In the genomic region with DNA sequence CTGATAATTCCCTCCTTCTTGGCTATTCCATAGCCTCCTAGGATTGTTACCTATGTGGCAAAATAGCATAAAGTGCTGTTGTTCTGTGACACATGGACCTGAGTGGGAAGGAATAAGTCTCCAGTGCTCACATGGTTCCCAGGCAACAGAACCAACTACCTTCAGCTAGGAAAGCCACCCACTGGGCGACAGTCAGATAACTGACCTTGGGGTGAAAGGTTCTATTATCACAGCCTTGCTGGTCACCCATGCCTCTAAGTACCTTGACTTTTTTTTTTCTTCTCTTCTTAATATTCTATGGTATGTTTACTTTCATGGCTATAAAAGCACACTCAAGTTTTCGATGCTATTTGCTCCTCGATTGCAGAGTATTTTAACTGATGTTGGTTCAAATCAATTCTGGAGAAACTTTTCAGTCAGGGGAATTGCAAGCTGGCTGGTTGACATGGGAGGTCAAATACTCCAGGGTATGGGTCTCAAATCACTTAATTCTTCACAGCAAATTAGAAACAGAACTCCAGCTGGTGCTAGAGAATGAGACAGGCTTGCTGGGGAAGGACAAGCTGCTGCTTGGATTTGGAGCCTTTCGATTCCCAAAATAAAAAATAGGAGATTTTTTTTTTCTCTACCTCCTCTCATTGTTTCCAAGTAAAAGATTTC, we compare ENCODE assay signal across 23 mouse cellular contexts. TPM values are rescaled to one million over a fixed set of nuclear protein-coding genes. Genes with fewer than 3 reads are reported as not detected.
A peak's percentile ranks its signal among the peaks of the same experiment; 100 is the strongest.
DNase-seq lines count a peak whose midpoint lies in the region; ATAC-seq and TF ChIP-seq lines count a peak whose summit lies in the region.
"Had no signal": no experiment of that assay in that cellular context is flagged by ENCODE, and none has a peak within 500 bp of the region (broad histone marks: within the 10 kb centered on the region; RNA-seq: fewer than 3 reads in every experiment).

No protein-coding gene starts in this region.

- H3K9ac ChIP-seq in forebrain, embryonic 14.5 days (ENCODE audit: low read length) = no peak overlapping the region
- H3K9ac ChIP-seq in forebrain, embryonic 16.5 days (replicated peaks; ENCODE audit: low read depth, low read length) = no peak overlapping the region
- no peak overlapping the region for H3K9ac ChIP-seq in embryonic facial prominence, embryonic 11.5 days (replicated peaks; ENCODE audit: low read length)
- H3K9ac ChIP-seq in limb, embryonic 12.5 days (replicated peaks) = no peak overlapping the region
- H3K9ac ChIP-seq: forebrain, postnatal 0 days; hindbrain, embryonic 15.5 days; liver, embryonic 13.5 days; lung, embryonic 15.5 days had no signal

- no peak for TF ChIP-seq POLR2A in lung, adult 2 months (IDR thresholded peaks at IDR 0.05; ENCODE audit: borderline replicate concordance, extremely low read depth, low read depth, low read length)

- H3K9me3 ChIP-seq in forebrain, embryonic 14.5 days (replicated peaks; ENCODE audit: control insufficient read depth, low read length) = no peaks in the 10 kb centered on the region
- H3K9me3 ChIP-seq in forebrain, embryonic 16.5 days (ENCODE audit: control insufficient read depth, low read length) = no peaks in the 10 kb centered on the region
- no peaks in the 10 kb centered on the region for H3K9me3 ChIP-seq in embryonic facial prominence, embryonic 11.5 days (replicated peaks; ENCODE audit: control insufficient read depth, low read length)
- no peaks in the 10 kb centered on the region for H3K9me3 ChIP-seq in limb, embryonic 12.5 days
- H3K9me3 ChIP-seq: hindbrain, embryonic 15.5 days; liver, embryonic 13.5 days; lung, embryonic 15.5 days; midbrain, embryonic 10.5 days had no signal

- 71% methylated on average over 4 of the region's 4 CpGs for WGBS in forebrain, embryonic 14.5 days
- 48% methylated on average over 4 of the region's 4 CpGs for WGBS in forebrain, embryonic 16.5 days
- WGBS in lung, adult 2 months = 41% methylated on average over 4 of the region's 4 CpGs
- whole genome bisulfite sequencing in embryonic facial prominence, embryonic 11.5 days = 22% methylated on average over 4 of the region's 4 CpGs
- WGBS in limb, embryonic 12.5 days = 12% methylated on average over 4 of the region's 4 CpGs

- no peak for TF ChIP-seq CTCF in lung, adult 2 months (IDR thresholded peaks at IDR 0.05; ENCODE audit: insufficient read depth, low read length)

- no peaks in the 10 kb centered on the region for H3K27me3 ChIP-seq in forebrain, embryonic 14.5 days (replicated peaks; ENCODE audit: control insufficient read depth, insufficient read depth, low read length)
- H3K27me3 ChIP-seq in forebrain, embryonic 16.5 days (replicated peaks; ENCODE audit: control insufficient read depth, insufficient read depth, low read length) = no peaks in the 10 kb centered on the region
- no peaks in the 10 kb centered on the region for H3K27me3 ChIP-seq in embryonic facial prominence, embryonic 11.5 days (ENCODE audit: control insufficient read depth, insufficient read depth, low read length)
- no peaks in the 10 kb centered on the region for H3K27me3 ChIP-seq in limb, embryonic 12.5 days
- H3K27me3 ChIP-seq: hindbrain, embryonic 15.5 days; liver, embryonic 13.5 days; lung, embryonic 15.5 days had no signal

- peaks cover 4% of the 10 kb centered on the region; the same call in 1 of the 2 replicates for H3K4me1 ChIP-seq in forebrain, embryonic 14.5 days (ENCODE audit: control insufficient read depth, insufficient read depth, low read length)
- H3K4me1 ChIP-seq in forebrain, embryonic 16.5 days (replicated peaks; ENCODE audit: control insufficient read depth, insufficient read depth, low read length) = no peaks in the 10 kb centered on the region
- H3K4me1 ChIP-seq in lung, adult 2 months (ENCODE audit: control insufficient read depth, insufficient read depth, low read length) = no peaks in the 10 kb centered on the region
- H3K4me1 ChIP-seq in embryonic facial prominence, embryonic 11.5 days (ENCODE audit: control insufficient read depth, insufficient read depth, low read length) = no peaks in the 10 kb centered on the region
- H3K4me1 ChIP-seq in limb, embryonic 12.5 days (replicated peaks) = peaks cover 11% of the 10 kb centered on the region
- H3K4me1 ChIP-seq: hindbrain, embryonic 15.5 days; liver, embryonic 13.5 days; lung, embryonic 15.5 days had no signal

- no peak overlapping the region for H3K4me2 ChIP-seq in forebrain, embryonic 14.5 days (ENCODE audit: low read length)
- H3K4me2 ChIP-seq in forebrain, embryonic 16.5 days (ENCODE audit: low read length) = no peak overlapping the region
- no peak overlapping the region for H3K4me2 ChIP-seq in embryonic facial prominence, embryonic 11.5 days (ENCODE audit: low read depth, low read length)
- H3K4me2 ChIP-seq in limb, embryonic 12.5 days = peak overlapping the region; percentile 21; the same call in 1 of the 2 replicates
- H3K4me2 ChIP-seq: hindbrain, embryonic 15.5 days; liver, embryonic 13.5 days; lung, embryonic 15.5 days had no signal

- H3K4me3 ChIP-seq in forebrain, embryonic 14.5 days (ENCODE audit: low read depth, low read length) = no peak overlapping the region
- no peak overlapping the region for H3K4me3 ChIP-seq in forebrain, embryonic 16.5 days (replicated peaks; ENCODE audit: low read length)
- H3K4me3 ChIP-seq in lung, adult 2 months (replicated peaks; ENCODE audit: extremely low read depth, low read depth, low read length) = no peak overlapping the region
- H3K4me3 ChIP-seq in embryonic facial prominence, embryonic 11.5 days (ENCODE audit: low read depth, low read length) = no peak overlapping the region
- no peak overlapping the region for H3K4me3 ChIP-seq in limb, embryonic 12.5 days (replicated peaks)
- H3K4me3 ChIP-seq: gastrocnemius, adult 2 months; hindbrain, embryonic 15.5 days; liver, embryonic 13.5 days; lung, embryonic 15.5 days; midbrain, embryonic 10.5 days had no signal

- H3K27ac ChIP-seq in forebrain, embryonic 14.5 days (ENCODE audit: low read depth, low read length) = peak overlapping the region; percentile 5; the same call in 1 of the 2 replicates
- no peak overlapping the region for H3K27ac ChIP-seq in forebrain, embryonic 16.5 days (ENCODE audit: low read length)
- H3K27ac ChIP-seq in embryonic facial prominence, embryonic 11.5 days (replicated peaks; ENCODE audit: low read depth, low read length) = no peak overlapping the region
- no peak overlapping the region for H3K27ac ChIP-seq in limb, embryonic 12.5 days
- H3K27ac ChIP-seq: gastrocnemius, adult 2 months; hindbrain, embryonic 15.5 days; liver, embryonic 13.5 days; lung, embryonic 15.5 days; macrophage; midbrain, embryonic 10.5 days had no signal

- peak; percentile 30 for DNase-seq in forebrain, embryonic 14.5 days (ENCODE audit: low spot score)
- peak; percentile 12 for DNase-seq in lung, postnatal 10 days
- no peak for DNase-seq in lung, adult 2 months
- DNase-seq in embryonic facial prominence, embryonic 11.5 days (ENCODE audit: low spot score) = peak; percentile 83
- DNase-seq in ovary, postnatal 14 days (ENCODE audit: low spot score) = no peak
- no peak for DNase-seq in cerebellum, postnatal 25 days
- DNase-seq: adrenal gland, adult 8-10 months; cerebellum, adult 2 months; forebrain, postnatal 0 days; gastrocnemius, adult 2 months; kidney, postnatal 36 days; layer of hippocampus, adult 9-11 months; liver, embryonic 13.5 days; right cerebral cortex, postnatal 25 days; thymus, postnatal 14 days had no signal

- no peak for ATAC-seq in forebrain, embryonic 14.5 days
- ATAC-seq in forebrain, embryonic 16.5 days = no peak
- ATAC-seq in embryonic facial prominence, embryonic 11.5 days (replicated peaks; ENCODE audit: insufficient number of reproducible peaks, low FRiP score, low TSS enrichment, low read depth) = no peak
- no peak for ATAC-seq in limb, embryonic 12.5 days (ENCODE audit: insufficient number of reproducible peaks, insufficient read depth, low FRiP score, low TSS enrichment, low read depth)
- ATAC-seq: activated CD4-positive, CD25-positive, alpha-beta regulatory T cell, adult 4 months; forebrain, postnatal 0 days; intestine, embryonic 16.5 days had no signal

- H3K36me3 ChIP-seq in forebrain, embryonic 14.5 days (ENCODE audit: control insufficient read depth, insufficient read depth, low read length) = no peaks in the 10 kb centered on the region
- no peaks in the 10 kb centered on the region for H3K36me3 ChIP-seq in forebrain, embryonic 16.5 days (ENCODE audit: control insufficient read depth, insufficient read depth)
- H3K36me3 ChIP-seq in embryonic facial prominence, embryonic 11.5 days (replicated peaks; ENCODE audit: control insufficient read depth, insufficient read depth, low read depth, low read length) = no peaks in the 10 kb centered on the region
- no peaks in the 10 kb centered on the region for H3K36me3 ChIP-seq in limb, embryonic 12.5 days
- H3K36me3 ChIP-seq: hindbrain, embryonic 15.5 days; liver, embryonic 13.5 days; lung, embryonic 15.5 days; midbrain, embryonic 10.5 days had no signal

RNA-seq across cellular contexts. Expression of a gene that starts 14.2 kb away (rescaled TPM):
- 3.0 and 4.6 TPM in 2 replicates for polyA plus RNA-seq in forebrain, embryonic 14.5 days (2014; fragmentation: Nextera tagmentation; extraction: Ambion mirVana)
- 5.9 and 8.1 TPM in 2 replicates for polyA plus RNA-seq in forebrain, embryonic 16.5 days (2015; fragmentation: Nextera tagmentation; extraction: Ambion mirVana)
- polyA plus RNA-seq in lung, adult 2 months (2012; rRNA removed) = 0.96 and 1.4 TPM in 2 replicates
- polyA plus RNA-seq in embryonic facial prominence, embryonic 11.5 days (2014; fragmentation: Nextera tagmentation; extraction: Ambion mirVana) = 6.4 and 6.5 TPM in 2 replicates
- polyA plus RNA-seq in limb, embryonic 12.5 days (2016; fragmentation: Nextera tagmentation; extraction: Ambion mirVana) = 11.8 TPM in 2 replicates
- polyA plus RNA-seq: activated CD4-positive, CD25-positive, alpha-beta regulatory T cell, adult 4 months; macrophage had no signal

Comparison
In these comparisons a context has a peak if more than half of its experiments do, and no peak if none do; other contexts are left out.
1. DNase-seq: peak in forebrain, embryonic 14.5 days (single experiment), lung, postnatal 10 days (single experiment) and embryonic facial prominence, embryonic 11.5 days (single experiment); none in lung, adult 2 months (single experiment), ovary, postnatal 14 days (single experiment) and cerebellum, postnatal 25 days (0 of 2).